Mouse (Mus musculus) ES-Bruce4 (cell line): ENCODE measurements around the gene Pacrg.

Source experiments
- CTCF ChIP-seq: IDR thresholded peaks from one replicate; pipeline ENCODE4 v1.8.1; 2011; ENCODE audit warnings: low read depth, low read length
- EP300 ChIP-seq: IDR thresholded peaks from 2 replicates; pipeline ENCODE4 v1.6.1; 2011; ENCODE audit warnings: low read depth, low read length; ENCODE audit not compliant: insufficient read depth
- POLR2A ChIP-seq: IDR thresholded peaks from one replicate; pipeline ENCODE4 v1.8.1; 2011; ENCODE audit warnings: low read length; ENCODE audit not compliant: insufficient read depth

- TF ChIP-seq EP300: peak; percentile 85
- no peak for TF ChIP-seq CTCF
- no peak for TF ChIP-seq POLR2A
These were observed 483.8 kb downstream of the Pacrg start for GRCm38 (mm10) chr17:10356294-10356693.
